12 mouse cellular contexts compared by ENCODE assay signal in the genomic region with DNA sequence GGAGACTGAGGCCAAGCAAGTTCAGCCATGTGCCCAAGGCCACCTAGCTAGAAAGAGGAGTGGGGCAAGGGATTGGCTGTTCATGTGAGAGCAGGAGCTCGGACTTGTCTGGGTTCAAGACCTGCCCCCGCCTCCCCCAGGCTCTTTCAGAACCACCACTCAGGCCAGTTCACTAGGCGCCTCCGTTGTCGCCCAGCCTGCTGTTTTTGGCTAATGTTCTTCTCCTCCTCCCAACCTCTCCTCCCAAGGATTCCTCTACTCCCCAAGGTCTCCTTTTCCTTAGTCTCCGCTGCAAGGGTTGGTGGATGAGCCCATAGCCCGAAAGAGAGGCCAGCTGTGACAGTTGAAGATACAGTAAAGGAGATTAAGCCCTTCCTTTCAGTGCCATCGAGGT. TPM values are rescaled to one million over a fixed set of nuclear protein-coding genes. Genes with fewer than 3 reads are reported as not detected.
DNase-seq lines count a peak whose midpoint lies in the region; ATAC-seq and TF ChIP-seq lines count a peak whose summit lies in the region.
"Had no signal": no experiment of that assay in that cellular context is flagged by ENCODE, and none has a peak within 500 bp of the region (broad histone marks: within the 10 kb centered on the region; RNA-seq: fewer than 3 reads in every experiment).

No protein-coding gene starts in this region.

- no peak overlapping the region for H3K9ac ChIP-seq in hindbrain, postnatal 0 days (replicated peaks; ENCODE audit: low read length)
- no peak overlapping the region for H3K9ac ChIP-seq in embryonic facial prominence, embryonic 13.5 days
- no peak overlapping the region for H3K9ac ChIP-seq in stomach, embryonic 15.5 days
- H3K9ac ChIP-seq: liver, embryonic 13.5 days had no signal

- peak overlapping the region; percentile 36; the same call in 1 of the 2 replicates for H3K27ac ChIP-seq in hindbrain, embryonic 10.5 days
- no peak overlapping the region for H3K27ac ChIP-seq in hindbrain, postnatal 0 days
- peak overlapping the region; percentile 90 for H3K27ac ChIP-seq in embryonic facial prominence, embryonic 13.5 days
- H3K27ac ChIP-seq in stomach, embryonic 15.5 days, result peak overlapping the region; percentile 87

- H3K4me3 ChIP-seq in hindbrain, embryonic 10.5 days, result no peak overlapping the region
- no peak overlapping the region for H3K4me3 ChIP-seq in hindbrain, postnatal 0 days (ENCODE audit: low read length)
- H3K4me3 ChIP-seq in embryonic facial prominence, embryonic 13.5 days, result no peak overlapping the region
- H3K4me3 ChIP-seq in stomach, embryonic 15.5 days (replicated peaks), result no peak overlapping the region
- H3K4me3 ChIP-seq: liver, embryonic 13.5 days had no signal

- H3K4me1 ChIP-seq in hindbrain, embryonic 10.5 days (replicated peaks), result peaks cover 58% of the 10 kb centered on the region
- peaks cover 9% of the 10 kb centered on the region for H3K4me1 ChIP-seq in hindbrain, postnatal 0 days (ENCODE audit: insufficient read depth, low read length)
- peaks cover 62% of the 10 kb centered on the region for H3K4me1 ChIP-seq in embryonic facial prominence, embryonic 13.5 days
- peaks cover 49% of the 10 kb centered on the region for H3K4me1 ChIP-seq in stomach, embryonic 15.5 days

- H3K36me3 ChIP-seq in hindbrain, embryonic 10.5 days, result no peaks in the 10 kb centered on the region
- no peaks in the 10 kb centered on the region for H3K36me3 ChIP-seq in hindbrain, postnatal 0 days (ENCODE audit: insufficient read depth, low read length)
- no peaks in the 10 kb centered on the region for H3K36me3 ChIP-seq in embryonic facial prominence, embryonic 13.5 days
- no peaks in the 10 kb centered on the region for H3K36me3 ChIP-seq in stomach, embryonic 15.5 days
- H3K36me3 ChIP-seq: liver, embryonic 13.5 days had no signal

- no peak for TF ChIP-seq CTCF in hindbrain, postnatal 0 days (IDR thresholded peaks at IDR 0.05; ENCODE audit: low read depth)

- H3K9me3 ChIP-seq in hindbrain, embryonic 10.5 days, result no peaks in the 10 kb centered on the region
- no peaks in the 10 kb centered on the region for H3K9me3 ChIP-seq in hindbrain, postnatal 0 days (ENCODE audit: low read length)
- H3K9me3 ChIP-seq in embryonic facial prominence, embryonic 13.5 days, result no peaks in the 10 kb centered on the region
- H3K9me3 ChIP-seq in stomach, embryonic 15.5 days, result no peaks in the 10 kb centered on the region
- H3K9me3 ChIP-seq: liver, embryonic 13.5 days had no signal

- WGBS in hindbrain, embryonic 10.5 days, result 77% methylated on average over 8 of the region's 8 CpGs
- 79% methylated on average over 8 of the region's 8 CpGs for WGBS in hindbrain, postnatal 0 days
- 68% methylated on average over 8 of the region's 8 CpGs for WGBS in embryonic facial prominence, embryonic 13.5 days
- WGBS in stomach, embryonic 15.5 days, result 60% methylated on average over 8 of the region's 8 CpGs

- no peak for ATAC-seq in hindbrain, postnatal 0 days
- ATAC-seq in embryonic facial prominence, embryonic 13.5 days (ENCODE audit: insufficient number of reproducible peaks, insufficient read depth, low FRiP score, low TSS enrichment, low read depth), result no peak
- no peak for ATAC-seq in stomach, embryonic 15.5 days (ENCODE audit: insufficient read depth, low FRiP score, low read depth)

- no peak overlapping the region for H3K4me2 ChIP-seq in hindbrain, postnatal 0 days (ENCODE audit: low read depth, low read length)
- no peak overlapping the region for H3K4me2 ChIP-seq in embryonic facial prominence, embryonic 13.5 days
- H3K4me2 ChIP-seq in stomach, embryonic 15.5 days, result no peak overlapping the region
- H3K4me2 ChIP-seq: liver, embryonic 13.5 days had no signal

- DNase-seq in hindbrain, embryonic 10.5 days (ENCODE audit: low spot score), result no peak
- DNase-seq in hindbrain, postnatal 0 days (ENCODE audit: low spot score), result no peak
- peak; percentile 52 for DNase-seq in ovary, adult 18-20 months (ENCODE audit: low spot score)
- no peak for DNase-seq in ovary, postnatal 10 days (ENCODE audit: low spot score)
- no peak for DNase-seq in cerebellum, postnatal 36 days
- DNase-seq: cerebellum, adult 11-12 months; liver, embryonic 13.5 days; midbrain, embryonic 14.5 days had no signal

- 0 out of 2 replicates have a peak, but pooled peaks cover 3% of the 10 kb centered on the region for H3K27me3 ChIP-seq in hindbrain, embryonic 10.5 days (ENCODE audit: insufficient read depth, poor library complexity, severe bottlenecking)
- no peaks in the 10 kb centered on the region for H3K27me3 ChIP-seq in hindbrain, postnatal 0 days (ENCODE audit: insufficient read depth, low read length)
- no peaks in the 10 kb centered on the region for H3K27me3 ChIP-seq in embryonic facial prominence, embryonic 13.5 days
- H3K27me3 ChIP-seq in stomach, embryonic 15.5 days (replicated peaks), result no peaks in the 10 kb centered on the region

RNA-seq across cellular contexts. Expression of a gene that starts 19.8 kb away (rescaled TPM):
- polyA plus RNA-seq in hindbrain, embryonic 10.5 days (2016; fragmentation: Nextera tagmentation; extraction: Ambion mirVana), result 0.21 and 0.25 TPM in 2 replicates
- 0.40 TPM in 1 of 2 replicates, not detected in the other for total RNA-seq in hindbrain, postnatal 0 days (2014; rRNA removed)
- not detected in 2 replicates for polyA plus RNA-seq in hindbrain, postnatal 0 days (2015; fragmentation: Nextera tagmentation; extraction: Ambion mirVana)
- polyA plus RNA-seq in embryonic facial prominence, embryonic 13.5 days (2015; fragmentation: Nextera tagmentation; extraction: Ambion mirVana), result 0.30 and 0.69 TPM in 2 replicates
- polyA plus RNA-seq in stomach, embryonic 15.5 days (2015; fragmentation: Nextera tagmentation; extraction: Ambion mirVana), result 0.21 and 0.27 TPM in 2 replicates
- total RNA-seq: granulocyte monocyte progenitor cell, adult 5-6 weeks; layer of hippocampus, adult 18-20 months had no signal

RNA-seq across cellular contexts. Expression of a gene that starts 45.9 kb away (rescaled TPM):
- polyA plus RNA-seq in hindbrain, embryonic 10.5 days (2016; fragmentation: Nextera tagmentation; extraction: Ambion mirVana), result 0.67 and 1.0 TPM in 2 replicates
- 1.3 TPM in 1 of 2 replicates, not detected in the other for total RNA-seq in hindbrain, postnatal 0 days (2014; rRNA removed)
- 0.08 TPM in 1 of 2 replicates, not detected in the other for polyA plus RNA-seq in hindbrain, postnatal 0 days (2015; fragmentation: Nextera tagmentation; extraction: Ambion mirVana)
- 0.53 and 0.73 TPM in 2 replicates for polyA plus RNA-seq in embryonic facial prominence, embryonic 13.5 days (2015; fragmentation: Nextera tagmentation; extraction: Ambion mirVana)
- 1.4 and 1.5 TPM in 2 replicates for polyA plus RNA-seq in stomach, embryonic 15.5 days (2015; fragmentation: Nextera tagmentation; extraction: Ambion mirVana)
